Mouse (Mus musculus): ENCODE data around the gene Acot5.

GRCm38 (mm10) chr12:84113676-84114075 is 44.6 kb downstream of the Acot5 start:
- no peak for TF ChIP-seq POLR2A (IDR thresholded peaks at IDR 0.05; ENCODE audit: insufficient read depth, low read depth, low read length)
- no peak for TF ChIP-seq CTCF (IDR thresholded peaks at IDR 0.05; ENCODE audit: insufficient read depth, low read depth, low read length)
